Mouse (Mus musculus): ENCODE data around the gene Ptpre. TPM values are rescaled to one million over a fixed set of nuclear protein-coding genes. Genes with fewer than 3 reads are reported as not detected.
A peak's percentile ranks its signal among the peaks of the same experiment; 100 is the strongest.
"Not testable (repeated sequence)": the region's sequence is repeated elsewhere in the genome, so short reads cannot be mapped to it uniquely, and the experiment has no call there.

The Ptpre gene
- polyA plus RNA-seq, 1 experiment from 2014 or later: 3.1 TPM

- Histone ChIP-seq H3K27me3 (ENCODE audit: control insufficient read depth, insufficient read depth, low read length) (no peaks in the 10 kb centered on the region), H3K36me3 (ENCODE audit: control insufficient read depth, insufficient read depth, low read length) (no peaks in the 10 kb centered on the region), H3K4me2 (ENCODE audit: low read depth, low read length) (no peak overlapping the region), H3K4me1 (ENCODE audit: control insufficient read depth, insufficient read depth, low read length) (no peaks in the 10 kb centered on the region), H3K27ac (ENCODE audit: low read length) (no peak overlapping the region), H3K9ac (ENCODE audit: low read length) (no peak overlapping the region), H3K9me3 (replicated peaks; ENCODE audit: control insufficient read depth, low read length) (no peaks in the 10 kb centered on the region), H3K4me3 (replicated peaks; ENCODE audit: low read length) (no peak overlapping the region)
- ATAC-seq (ENCODE audit: insufficient read depth, low FRiP score): no peak
- WGBS: 79% methylated on average over 2 of the region's 2 CpGs
Measured at GRCm38 (mm10) chr7:135666314-135666713, 129.0 kb downstream of the Ptpre start.

GRCm38 (mm10) chr7:135668852-135669739 is 131.8 kb downstream of the Ptpre start:
- no peaks in the 10 kb centered on the region for H3K27me3 ChIP-seq (ENCODE audit: control insufficient read depth, insufficient read depth, low read length)
- no peak overlapping the region for H3K4me2 ChIP-seq (ENCODE audit: low read depth, low read length)
- ATAC-seq (ENCODE audit: insufficient read depth, low FRiP score): peak; percentile 51; the same call in 1 of the 2 replicates
- no peaks in the 10 kb centered on the region for H3K4me1 ChIP-seq (ENCODE audit: control insufficient read depth, insufficient read depth, low read length)
- 32% methylated on average over 16 of the region's 16 CpGs for WGBS
- no peaks in the 10 kb centered on the region for H3K36me3 ChIP-seq (ENCODE audit: control insufficient read depth, insufficient read depth, low read length)
- H3K27ac ChIP-seq (ENCODE audit: low read length): no peak overlapping the region
- no peak overlapping the region for H3K4me3 ChIP-seq (replicated peaks; ENCODE audit: low read length)
- H3K9ac ChIP-seq (ENCODE audit: low read length): no peak overlapping the region
- H3K9me3 ChIP-seq (replicated peaks; ENCODE audit: control insufficient read depth, low read length): no peaks in the 10 kb centered on the region

GRCm38 (mm10) chr7:135673576-135673975 is 136.3 kb downstream of the Ptpre start:
- Histone ChIP-seq H3K9me3 (replicated peaks; ENCODE audit: control insufficient read depth, low read length) (no peaks in the 10 kb centered on the region), H3K4me1 (ENCODE audit: control insufficient read depth, insufficient read depth, low read length) (no peaks in the 10 kb centered on the region), H3K36me3 (ENCODE audit: control insufficient read depth, insufficient read depth, low read length) (no peaks in the 10 kb centered on the region), H3K27ac (ENCODE audit: low read length) (no peak overlapping the region), H3K9ac (ENCODE audit: low read length) (no peak overlapping the region), H3K4me3 (replicated peaks; ENCODE audit: low read length) (no peak overlapping the region), H3K4me2 (ENCODE audit: low read depth, low read length) (no peak overlapping the region), H3K27me3 (ENCODE audit: control insufficient read depth, insufficient read depth, low read length) (no peaks in the 10 kb centered on the region)
- ATAC-seq (ENCODE audit: insufficient read depth, low FRiP score): no peak
- 64% methylated on average over 3 of the region's 3 CpGs for WGBS

GRCm38 (mm10) chr7:135676722-135677121 is 139.4 kb downstream of the Ptpre start:
- no peaks in the 10 kb centered on the region for H3K36me3 ChIP-seq (ENCODE audit: control insufficient read depth, insufficient read depth, low read length)
- no peak for ATAC-seq (ENCODE audit: insufficient read depth, low FRiP score)
- H3K4me2 ChIP-seq (ENCODE audit: low read depth, low read length): no peak overlapping the region
- no peak overlapping the region for H3K4me3 ChIP-seq (replicated peaks; ENCODE audit: low read length)
- H3K27ac ChIP-seq (ENCODE audit: low read length): no peak overlapping the region
- no peaks in the 10 kb centered on the region for H3K9me3 ChIP-seq (replicated peaks; ENCODE audit: control insufficient read depth, low read length)
- H3K4me1 ChIP-seq (ENCODE audit: control insufficient read depth, insufficient read depth, low read length): no peaks in the 10 kb centered on the region
- no peak overlapping the region for H3K9ac ChIP-seq (ENCODE audit: low read length)
- 75% methylated on average over 8 of the region's 8 CpGs for WGBS
- no peaks in the 10 kb centered on the region for H3K27me3 ChIP-seq (ENCODE audit: control insufficient read depth, insufficient read depth, low read length)

- Histone ChIP-seq H3K27me3 (ENCODE audit: control insufficient read depth, insufficient read depth, low read length) (no peaks in the 10 kb centered on the region), H3K4me1 (ENCODE audit: control insufficient read depth, insufficient read depth, low read length) (no peaks in the 10 kb centered on the region), H3K36me3 (ENCODE audit: control insufficient read depth, insufficient read depth, low read length) (peaks cover 3% of the 10 kb centered on the region; the same call in 1 of the 2 replicates), H3K9ac (ENCODE audit: low read length) (no peak overlapping the region), H3K9me3 (replicated peaks; ENCODE audit: control insufficient read depth, low read length) (no peaks in the 10 kb centered on the region), H3K27ac (ENCODE audit: low read length) (no peak overlapping the region), H3K4me3 (replicated peaks; ENCODE audit: low read length) (no peak overlapping the region), H3K4me2 (ENCODE audit: low read depth, low read length) (no peak overlapping the region)
- ATAC-seq (ENCODE audit: insufficient read depth, low FRiP score): no peak
- 68% methylated on average over 5 of the region's 5 CpGs for WGBS
Measured at GRCm38 (mm10) chr7:135680334-135680733, 143.1 kb downstream of the Ptpre start.

GRCm38 (mm10) chr7:135684098-135684497 is 146.8 kb downstream of the Ptpre start:
- H3K27ac ChIP-seq (ENCODE audit: low read length); H3K9ac ChIP-seq (ENCODE audit: low read length); ATAC-seq (ENCODE audit: insufficient read depth, low FRiP score); H3K4me2 ChIP-seq (ENCODE audit: low read depth, low read length); H3K27me3 ChIP-seq (ENCODE audit: control insufficient read depth, insufficient read depth, low read length); H3K9me3 ChIP-seq (replicated peaks; ENCODE audit: control insufficient read depth, low read length); H3K36me3 ChIP-seq (ENCODE audit: control insufficient read depth, insufficient read depth, low read length); H3K4me1 ChIP-seq (ENCODE audit: control insufficient read depth, insufficient read depth, low read length); H3K4me3 ChIP-seq (replicated peaks; ENCODE audit: low read length): not testable (repeated sequence)
- 71% methylated on average over 4 of the region's 4 CpGs for WGBS

GRCm38 (mm10) chr7:135684938-135685337 is 147.7 kb downstream of the Ptpre start:
- Histone ChIP-seq H3K9me3 (replicated peaks; ENCODE audit: control insufficient read depth, low read length) (no peaks in the 10 kb centered on the region), H3K36me3 (ENCODE audit: control insufficient read depth, insufficient read depth, low read length) (peaks cover 14% of the 10 kb centered on the region), H3K4me3 (replicated peaks; ENCODE audit: low read length) (no peak overlapping the region), H3K4me2 (ENCODE audit: low read depth, low read length) (no peak overlapping the region), H3K27ac (ENCODE audit: low read length) (no peak overlapping the region), H3K4me1 (ENCODE audit: control insufficient read depth, insufficient read depth, low read length) (no peaks in the 10 kb centered on the region), H3K27me3 (ENCODE audit: control insufficient read depth, insufficient read depth, low read length) (no peaks in the 10 kb centered on the region), H3K9ac (ENCODE audit: low read length) (no peak overlapping the region)
- 80% methylated on average over 7 of the region's 7 CpGs for WGBS
- no peak for ATAC-seq (ENCODE audit: insufficient read depth, low FRiP score)

- no peak overlapping the region for H3K27ac ChIP-seq (ENCODE audit: low read length)
- no peak overlapping the region for H3K4me3 ChIP-seq (replicated peaks; ENCODE audit: low read length)
- no peaks in the 10 kb centered on the region for H3K4me1 ChIP-seq (ENCODE audit: control insufficient read depth, insufficient read depth, low read length)
- H3K27me3 ChIP-seq (ENCODE audit: control insufficient read depth, insufficient read depth, low read length): no peaks in the 10 kb centered on the region
- H3K9ac ChIP-seq (ENCODE audit: low read length): no peak overlapping the region
- H3K9me3 ChIP-seq (replicated peaks; ENCODE audit: control insufficient read depth, low read length): no peaks in the 10 kb centered on the region
- WGBS: 91% methylated on average over 7 of the region's 7 CpGs
- peaks cover 29% of the 10 kb centered on the region for H3K36me3 ChIP-seq (ENCODE audit: control insufficient read depth, insufficient read depth, low read length)
- H3K4me2 ChIP-seq (ENCODE audit: low read depth, low read length): no peak overlapping the region
- ATAC-seq (ENCODE audit: insufficient read depth, low FRiP score): no peak
Measured at GRCm38 (mm10) chr7:135689396-135689795, 152.1 kb downstream of the Ptpre start.

GRCm38 (mm10) chr7:135691941-135692340 is 154.7 kb downstream of the Ptpre start:
- Histone ChIP-seq H3K4me3 (replicated peaks; ENCODE audit: low read length) (no peak overlapping the region), H3K9ac (ENCODE audit: low read length) (no peak overlapping the region), H3K36me3 (ENCODE audit: control insufficient read depth, insufficient read depth, low read length) (peaks cover 36% of the 10 kb centered on the region), H3K4me2 (ENCODE audit: low read depth, low read length) (no peak overlapping the region), H3K27ac (ENCODE audit: low read length) (no peak overlapping the region), H3K27me3 (ENCODE audit: control insufficient read depth, insufficient read depth, low read length) (no peaks in the 10 kb centered on the region), H3K4me1 (ENCODE audit: control insufficient read depth, insufficient read depth, low read length) (no peaks in the 10 kb centered on the region), H3K9me3 (replicated peaks; ENCODE audit: control insufficient read depth, low read length) (no peaks in the 10 kb centered on the region)
- no peak for ATAC-seq (ENCODE audit: insufficient read depth, low FRiP score)
- WGBS: 92% methylated on average over 5 of the region's 5 CpGs

All from stomach, embryonic 16.5 days (tissue).